Mouse (Mus musculus): ENCODE measurements around the gene Camk2d.

Camk2d gene

DNA sequence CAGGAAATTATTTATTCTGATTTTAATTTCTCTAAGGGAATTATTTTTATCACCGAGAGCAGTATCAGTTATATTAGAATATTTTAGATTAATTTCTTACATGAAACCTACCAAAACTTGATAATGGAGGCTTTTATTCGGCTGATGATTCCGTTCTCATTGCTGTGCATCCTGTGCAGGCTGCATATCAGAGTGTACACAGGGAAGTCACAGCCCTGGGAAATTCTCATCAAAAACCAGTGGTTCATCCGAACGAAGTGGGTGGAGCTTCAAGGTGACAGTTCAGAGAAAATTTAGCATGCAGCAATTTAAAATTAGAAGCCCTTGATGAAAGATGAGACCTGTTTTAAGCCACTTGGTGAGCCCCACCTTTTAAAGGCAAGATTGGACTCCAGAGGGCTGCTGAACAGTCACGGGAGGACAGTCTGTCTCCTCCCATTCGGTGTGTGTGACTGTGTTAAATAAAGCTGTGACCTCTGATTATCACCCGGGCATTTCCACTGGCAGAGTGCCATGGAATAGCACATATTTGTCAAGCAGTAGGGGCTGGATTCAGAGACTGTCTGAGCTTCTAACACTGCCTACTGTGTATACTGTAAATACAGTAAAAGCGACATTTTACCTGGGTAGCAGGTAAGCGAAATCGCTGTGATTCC is 150.2 kb downstream of the Camk2d start:
- DNase-seq (ENCODE audit: low read depth, low spot score), result no peak

DNA sequence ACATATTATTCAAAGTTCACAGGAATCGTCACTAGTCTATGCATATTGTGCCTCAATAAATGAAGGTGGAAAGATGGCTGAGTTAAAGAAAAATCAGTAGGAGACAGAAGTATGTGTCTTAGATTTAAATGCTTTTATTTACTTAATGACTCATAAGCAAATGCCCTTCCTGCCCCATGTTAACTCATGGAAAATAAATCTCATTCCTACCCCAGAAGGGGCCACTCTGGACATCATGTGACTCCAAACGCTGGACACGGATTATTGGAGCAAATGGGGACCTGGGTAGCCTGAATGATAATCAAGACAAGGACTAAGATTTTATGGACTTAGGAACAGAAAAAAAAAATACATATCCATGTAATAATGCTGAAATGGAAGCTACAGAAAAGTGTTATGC is 151.5 kb downstream of the Camk2d start:
- no peak for DNase-seq (ENCODE audit: low read depth, low spot score)

DNA sequence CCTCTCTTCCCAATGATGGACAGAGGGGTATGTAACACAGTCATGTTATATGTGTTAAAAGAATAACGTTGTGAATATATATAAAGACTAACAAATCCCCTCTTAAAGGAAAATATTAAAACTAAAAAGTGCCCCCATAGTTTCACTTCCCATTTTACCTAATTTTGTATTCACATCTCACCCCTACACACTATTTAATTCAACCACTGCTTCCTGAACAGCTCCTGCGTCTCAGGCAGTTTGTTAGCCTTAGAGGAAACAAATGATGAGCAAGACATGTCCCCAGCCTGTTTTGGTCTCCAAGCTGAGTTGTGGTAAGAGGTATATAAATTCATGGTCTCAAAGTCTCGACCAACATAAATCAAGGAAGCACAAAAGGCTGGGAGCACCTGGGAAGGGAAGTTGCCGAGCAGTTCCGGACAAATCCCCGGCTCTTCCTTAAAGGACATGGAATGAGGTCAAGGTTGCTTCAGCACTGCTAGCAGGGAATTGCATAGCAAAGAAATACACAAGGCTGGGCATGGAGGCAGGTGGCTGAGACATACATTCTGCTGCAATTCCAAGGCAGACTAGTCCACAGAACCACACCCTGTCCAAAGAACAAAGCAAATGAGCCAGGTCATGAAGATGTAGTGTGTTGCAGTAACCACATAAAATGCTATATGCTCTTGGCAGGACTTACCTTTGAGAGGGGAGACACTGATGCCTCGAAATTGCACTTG is 155.4 kb downstream of the Camk2d start:
- DNase-seq (ENCODE audit: low read depth, low spot score), result no peak

DNA sequence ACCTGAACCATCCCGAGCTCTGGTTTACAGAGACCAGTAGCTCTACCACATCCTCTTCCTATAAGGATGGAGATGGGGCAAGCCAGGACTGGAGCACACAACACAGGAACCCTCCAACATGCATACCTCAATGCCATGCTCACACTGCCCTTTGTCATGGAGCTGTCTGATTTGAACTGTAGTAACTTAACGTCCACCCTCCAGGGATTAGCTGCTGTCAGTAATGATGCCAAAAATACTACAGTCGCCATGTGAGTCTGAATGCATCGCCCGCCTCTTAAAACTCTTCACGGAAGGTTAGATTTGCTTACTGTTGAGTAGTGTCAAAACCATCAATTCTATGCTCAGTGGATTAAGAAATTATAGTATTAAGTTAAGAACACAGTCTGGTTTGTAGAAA is 156.9 kb downstream of the Camk2d start:
- no peak for DNase-seq (ENCODE audit: low read depth, low spot score)

DNA sequence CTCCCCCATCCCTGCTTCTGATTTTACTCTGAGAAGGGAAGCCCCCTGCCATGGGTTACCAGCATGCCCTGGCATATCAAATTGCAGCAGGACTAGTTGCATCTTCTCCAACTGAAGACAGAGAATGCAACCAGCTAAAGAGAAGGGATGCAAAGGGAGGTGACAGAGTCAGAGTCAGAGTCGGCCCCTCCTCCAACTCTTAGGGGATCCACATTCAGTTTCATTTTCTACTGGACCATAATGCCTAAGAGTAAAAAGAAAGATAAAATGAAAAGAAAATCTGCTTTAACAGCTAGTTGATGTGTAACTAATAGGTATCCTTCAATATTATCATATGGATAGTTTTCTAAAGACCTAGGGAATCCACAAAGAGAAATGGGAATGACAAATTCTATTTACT is 162.3 kb downstream of the Camk2d start:
- no peak for DNase-seq (ENCODE audit: low read depth, low spot score)

DNA sequence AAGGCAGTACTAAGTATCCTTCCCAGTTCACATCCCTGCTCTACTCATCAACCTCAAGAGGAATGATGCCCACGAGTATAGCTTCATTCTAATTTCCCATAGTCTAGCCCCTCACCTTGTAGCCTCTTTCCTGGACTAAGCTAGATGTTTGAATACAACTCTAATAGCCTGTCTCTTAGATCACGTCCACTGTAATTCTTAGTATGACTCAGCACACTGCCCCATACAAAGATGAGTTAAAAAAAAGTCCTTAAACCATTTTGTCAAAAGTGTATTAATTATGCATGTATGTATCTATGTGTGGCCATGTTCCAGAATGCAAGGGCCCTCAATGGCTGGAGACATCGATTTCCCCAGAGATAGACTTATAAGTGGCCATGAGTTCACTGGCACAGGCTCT is 164.5 kb downstream of the Camk2d start:
- DNase-seq (ENCODE audit: low read depth, low spot score), result no peak

DNA sequence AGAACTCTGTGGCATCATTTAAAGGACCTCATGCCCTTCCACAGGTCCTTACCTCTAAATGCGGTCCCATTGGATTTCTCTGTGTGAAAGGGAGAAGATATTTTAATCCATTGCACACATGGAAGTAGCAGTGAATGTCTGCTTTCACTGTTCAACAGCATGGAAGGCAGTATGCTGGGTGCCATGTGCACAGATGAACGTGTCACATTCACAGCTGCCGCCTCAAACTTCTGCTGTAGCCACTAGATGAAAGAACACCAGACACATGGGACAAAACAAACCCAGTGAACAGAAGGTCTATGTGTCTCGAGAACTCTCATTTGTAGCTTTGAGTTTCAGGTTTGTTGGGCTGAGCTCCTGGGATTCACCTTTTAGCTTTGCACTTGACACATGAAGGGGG is 168.6 kb downstream of the Camk2d start:
- no peak for DNase-seq (ENCODE audit: low read depth, low spot score)

DNA sequence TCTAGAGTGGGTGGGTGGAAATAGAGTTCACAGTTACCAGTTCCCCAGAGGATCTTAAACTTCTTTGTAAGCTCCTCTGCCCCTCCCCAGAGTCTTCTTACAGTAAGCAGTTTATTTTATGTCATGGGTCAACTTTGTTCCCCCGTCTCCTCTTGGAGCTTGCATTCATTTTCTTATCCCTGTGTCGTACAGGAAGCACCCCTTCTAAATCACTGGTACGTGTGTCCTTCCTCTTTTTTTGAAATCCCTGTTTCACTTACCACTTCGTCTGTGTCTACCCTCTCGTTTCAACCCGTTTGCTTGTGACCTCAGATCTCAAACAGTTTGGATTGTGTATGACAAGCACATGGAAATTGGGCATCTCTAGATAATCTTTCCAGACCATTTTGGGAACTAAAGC is 174.0 kb downstream of the Camk2d start:
- no peak for DNase-seq (ENCODE audit: low read depth, low spot score)

DNA sequence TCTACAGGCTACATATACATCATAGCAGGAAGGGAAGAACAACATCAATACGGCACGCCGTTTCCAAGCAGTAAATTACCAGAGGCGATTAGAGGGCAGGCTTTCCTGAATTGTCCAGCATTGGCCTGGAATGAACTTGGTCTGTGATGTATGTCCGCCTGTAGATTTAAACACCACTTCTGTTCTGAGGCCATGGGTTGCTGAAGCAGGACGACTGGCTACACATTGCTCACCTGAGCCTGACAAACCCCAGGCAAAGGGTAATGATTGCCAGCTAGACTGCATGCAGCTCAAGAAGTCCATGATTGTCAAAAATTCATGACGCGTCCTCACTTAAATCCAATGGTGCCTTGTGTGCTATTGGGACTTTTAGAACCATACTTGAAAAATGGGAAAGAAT is 174.9 kb downstream of the Camk2d start:
- DNase-seq (ENCODE audit: low read depth, low spot score), result no peak

DNA sequence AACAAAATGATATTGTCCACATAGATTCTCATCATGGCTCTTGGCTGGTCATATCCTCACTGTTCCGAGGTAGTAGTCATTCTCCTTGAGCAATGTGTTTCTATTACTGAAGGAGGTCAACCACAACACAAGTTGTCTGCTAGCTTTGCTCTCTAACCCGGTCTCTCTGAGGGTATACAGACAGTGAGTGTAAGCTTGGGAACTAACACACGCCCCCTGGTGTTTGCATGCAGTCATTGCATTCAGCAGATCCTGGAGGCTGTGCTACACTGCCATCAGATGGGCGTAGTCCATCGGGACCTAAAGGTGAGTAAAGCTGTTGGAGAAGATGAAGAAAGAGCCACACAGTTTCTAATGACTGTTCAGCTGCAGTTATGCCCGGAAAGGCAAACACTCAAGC is 175.4 kb downstream of the Camk2d start:
- DNase-seq (ENCODE audit: low read depth, low spot score), result peak; percentile 85

DNA sequence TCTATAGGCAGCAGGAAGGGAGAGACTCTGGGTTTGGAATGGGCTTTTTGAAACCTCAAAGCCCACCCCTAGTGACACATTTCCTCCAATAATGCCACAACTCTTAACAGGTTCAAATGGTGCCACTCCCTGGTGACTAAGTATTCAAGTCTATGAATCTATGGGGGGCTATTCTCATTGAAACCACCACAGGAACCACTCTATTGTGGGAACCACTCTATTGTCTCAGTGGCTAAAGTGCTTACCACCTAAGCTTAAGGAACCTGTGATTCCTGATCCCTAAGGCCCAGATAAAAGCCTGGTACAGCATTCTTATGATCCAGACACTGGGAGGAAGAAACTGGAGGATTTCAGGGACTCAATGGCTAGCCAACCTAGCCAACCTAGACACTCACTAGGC is 179.9 kb downstream of the Camk2d start:
- DNase-seq (ENCODE audit: low read depth, low spot score), result peak; percentile 55

DNA sequence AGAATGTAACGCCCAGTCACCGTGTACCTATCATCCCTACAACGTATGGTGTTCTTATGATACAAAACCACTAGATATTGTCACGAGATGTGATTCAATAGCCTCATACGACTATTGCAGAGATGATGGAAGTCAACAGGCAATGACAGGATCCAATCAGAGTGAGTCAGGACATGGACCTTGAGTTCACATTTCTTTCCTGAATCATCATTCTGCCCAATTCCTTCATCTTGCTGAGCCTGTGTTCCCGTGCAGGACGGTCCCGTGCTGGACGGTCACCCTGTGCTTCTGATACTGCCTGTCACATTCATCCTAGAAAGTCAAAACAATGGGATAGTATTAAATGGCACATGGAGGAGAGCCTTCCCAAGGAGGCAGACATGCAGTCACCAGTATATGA is 181.0 kb downstream of the Camk2d start:
- no peak for DNase-seq (ENCODE audit: low read depth, low spot score)

DNA sequence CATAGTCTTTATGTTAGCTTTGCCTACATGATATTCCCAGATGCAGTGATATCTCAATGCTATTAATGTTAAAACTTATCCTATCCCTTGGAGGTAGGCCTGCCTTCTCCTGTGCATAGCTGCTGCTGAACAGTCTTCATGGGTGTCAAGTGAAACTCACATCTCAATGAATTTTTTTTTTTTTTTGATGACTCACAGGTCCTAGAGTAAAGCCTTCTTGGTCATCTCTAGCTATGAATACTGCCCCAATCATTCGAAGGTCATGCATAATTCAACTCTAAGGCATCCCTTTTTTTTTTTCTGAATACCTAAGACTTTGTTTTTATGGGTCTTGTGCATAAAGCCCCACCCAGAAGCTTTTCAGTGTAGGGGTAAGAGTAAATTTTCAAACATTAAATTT is 181.8 kb downstream of the Camk2d start:
- no peak for DNase-seq (ENCODE audit: low read depth, low spot score)

DNA sequence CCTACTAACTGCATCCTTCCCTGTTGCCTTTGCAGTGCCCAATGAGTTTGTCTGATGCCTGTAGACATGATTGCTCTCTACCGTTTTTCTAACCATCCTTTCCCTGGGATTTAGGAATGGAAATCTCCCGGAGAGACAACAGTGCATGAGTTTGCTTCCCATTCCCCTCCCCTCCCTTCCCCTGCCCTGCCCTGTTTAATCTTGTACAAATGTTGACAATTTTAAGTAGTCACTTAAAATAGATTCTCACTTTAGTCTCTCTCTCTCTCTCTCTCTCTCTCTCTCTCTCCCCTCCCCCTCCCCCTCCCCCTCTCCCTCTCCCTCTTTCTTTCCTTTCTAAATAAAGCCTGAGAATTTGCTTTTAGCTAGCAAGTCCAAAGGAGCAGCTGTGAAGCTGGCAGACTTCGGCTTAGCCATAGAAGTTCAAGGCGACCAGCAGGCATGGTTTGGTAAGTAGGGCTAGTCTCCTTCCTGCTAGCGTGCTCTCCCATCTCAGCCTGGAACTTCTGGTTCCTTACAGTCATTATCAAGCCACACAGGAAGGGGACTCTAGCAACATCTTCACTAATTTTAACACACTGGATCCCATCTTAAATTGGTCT is 184.0 kb downstream of the Camk2d start:
- DNase-seq (ENCODE audit: low read depth, low spot score), result no peak

DNA sequence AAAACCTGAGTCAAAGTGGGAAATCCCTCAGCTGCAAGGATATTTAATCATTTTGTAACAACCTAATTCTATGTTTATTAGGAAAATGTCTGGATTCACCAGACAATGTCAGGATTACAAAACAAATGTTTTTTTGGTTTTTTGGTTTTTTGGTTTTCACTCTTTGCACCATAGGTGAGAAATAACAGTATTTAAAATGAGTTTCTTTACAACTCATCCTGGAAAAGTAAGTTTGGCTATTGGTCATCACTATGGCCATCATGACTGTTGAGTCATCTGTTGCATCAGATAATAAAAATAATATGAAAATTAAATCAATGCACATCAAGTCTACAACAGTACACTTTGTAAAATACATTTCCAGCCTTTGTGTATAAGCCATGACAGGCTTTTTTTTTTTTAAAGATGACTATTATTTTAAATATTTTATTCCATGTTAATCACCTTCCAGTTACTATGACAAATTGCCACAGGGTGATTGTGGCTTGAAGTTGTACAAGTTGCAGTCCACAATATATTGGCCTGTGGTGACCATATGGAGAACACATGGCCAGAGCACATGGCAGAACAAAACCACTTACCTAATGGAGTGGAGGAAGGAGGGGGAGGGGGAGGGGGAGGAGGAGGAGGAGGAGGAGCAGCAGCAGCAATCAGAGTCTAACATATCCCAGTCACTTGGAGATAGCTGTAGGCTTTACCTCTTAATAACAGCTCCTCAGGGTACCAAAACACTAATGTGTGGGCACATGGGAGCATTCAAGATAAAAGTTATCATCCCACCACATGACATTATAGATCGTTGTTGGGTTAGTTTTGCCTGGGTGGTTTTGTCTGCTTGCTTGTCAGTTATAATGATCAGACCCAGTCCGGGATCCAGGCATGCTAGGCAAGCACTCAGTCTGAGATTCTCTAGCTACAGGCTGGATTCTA is 197.2 kb downstream of the Camk2d start:
- no peak for DNase-seq (ENCODE audit: low read depth, low spot score)

DNA sequence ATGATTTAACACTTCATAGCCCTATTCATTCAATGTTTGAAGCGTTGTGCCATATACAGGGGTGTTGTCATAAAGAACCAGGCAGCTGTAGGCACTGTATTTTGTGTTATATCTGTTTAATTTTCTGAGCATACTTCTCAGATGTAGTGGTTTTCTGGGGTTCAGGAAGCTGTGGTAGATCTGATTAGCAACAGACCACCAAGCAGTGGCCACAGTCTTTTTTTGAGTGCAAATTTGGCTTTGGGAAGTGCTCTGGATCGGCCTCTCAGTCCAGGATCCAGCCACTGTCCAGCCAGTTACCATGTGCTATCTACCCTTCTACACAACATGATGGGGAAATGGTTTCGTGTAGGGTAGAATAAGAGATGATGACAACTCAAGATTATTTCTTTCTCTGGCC is 199.8 kb downstream of the Camk2d start:
- DNase-seq (ENCODE audit: low read depth, low spot score), result no peak

DNA sequence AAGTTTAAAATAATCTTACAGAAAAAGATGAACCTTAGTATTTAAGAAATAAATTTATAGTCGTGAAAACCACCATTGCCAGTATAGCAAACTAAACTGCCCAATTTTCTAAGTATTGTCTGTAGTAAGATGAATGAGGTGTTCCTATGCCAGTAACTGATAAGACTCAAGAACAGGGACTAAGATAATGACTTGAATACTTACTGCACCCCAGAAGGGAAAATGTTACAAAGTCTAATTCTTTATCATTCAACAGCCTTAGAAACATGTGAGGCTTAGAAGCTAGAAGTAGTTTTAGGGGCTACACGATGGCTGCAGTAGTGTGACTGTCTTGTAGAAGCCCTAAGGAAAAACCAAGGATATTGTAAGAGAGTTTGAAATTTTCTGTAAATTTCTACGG is 200.9 kb downstream of the Camk2d start:
- no peak for DNase-seq (ENCODE audit: low read depth, low spot score)

DNA sequence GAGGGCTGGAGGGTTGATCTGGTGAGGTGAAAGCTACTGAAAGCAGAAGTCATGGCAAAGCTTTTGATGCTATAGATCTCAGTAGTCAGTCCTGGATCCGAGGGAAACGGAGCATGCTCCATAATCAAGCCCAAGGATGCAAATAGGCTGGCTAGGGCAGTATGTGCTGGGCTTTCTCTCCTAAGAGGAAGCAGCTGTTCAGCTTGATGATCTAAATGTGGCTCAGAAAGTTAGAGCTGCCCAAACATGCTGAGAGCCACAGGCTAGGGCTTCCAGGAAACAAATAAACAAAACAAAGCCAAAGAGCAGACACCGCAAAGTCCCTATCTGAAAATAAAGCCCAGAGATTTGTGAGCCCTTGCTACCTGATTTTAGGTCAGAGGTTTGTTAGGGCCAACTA is 201.7 kb downstream of the Camk2d start:
- DNase-seq (ENCODE audit: low read depth, low spot score), result no peak

DNA sequence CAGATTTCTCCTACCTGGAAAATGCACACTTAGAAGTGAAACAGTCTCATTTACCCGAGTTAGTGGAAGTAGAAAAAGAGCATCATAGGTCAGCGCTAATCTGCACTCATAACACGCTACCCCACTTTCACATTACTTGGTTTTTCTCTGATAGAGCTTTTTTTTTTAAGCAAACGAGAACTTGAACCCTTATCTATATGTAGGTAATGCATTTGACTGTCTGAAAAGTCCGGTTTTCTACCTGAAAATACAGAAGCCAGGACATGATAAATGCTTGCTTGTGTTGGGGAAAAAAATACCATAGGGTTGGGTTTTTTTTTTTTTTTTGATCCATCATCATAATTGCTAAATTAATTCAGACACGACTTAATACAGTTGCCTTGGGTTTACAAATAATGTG is 206.9 kb downstream of the Camk2d start:
- no peak for DNase-seq (ENCODE audit: low read depth, low spot score)

DNA sequence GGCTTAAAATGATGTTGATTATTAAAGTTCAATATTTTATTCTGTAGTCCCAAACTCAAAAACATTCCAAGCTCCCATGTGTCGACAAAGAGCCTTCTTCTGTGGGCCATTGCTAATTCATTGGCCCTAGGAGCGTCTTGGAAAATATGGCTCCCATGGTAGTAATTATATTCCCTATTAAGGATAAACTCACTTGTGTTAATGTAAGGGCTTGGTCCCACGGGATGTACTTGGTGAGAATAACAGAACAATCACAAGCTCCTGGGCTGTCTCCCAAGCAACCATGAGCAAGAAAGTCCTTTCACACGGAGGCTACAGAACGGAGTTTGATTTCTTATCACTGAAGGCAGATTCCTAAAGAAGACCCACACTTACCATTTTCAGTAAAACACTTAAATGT is 208.9 kb downstream of the Camk2d start:
- no peak for DNase-seq (ENCODE audit: low read depth, low spot score)

DNA sequence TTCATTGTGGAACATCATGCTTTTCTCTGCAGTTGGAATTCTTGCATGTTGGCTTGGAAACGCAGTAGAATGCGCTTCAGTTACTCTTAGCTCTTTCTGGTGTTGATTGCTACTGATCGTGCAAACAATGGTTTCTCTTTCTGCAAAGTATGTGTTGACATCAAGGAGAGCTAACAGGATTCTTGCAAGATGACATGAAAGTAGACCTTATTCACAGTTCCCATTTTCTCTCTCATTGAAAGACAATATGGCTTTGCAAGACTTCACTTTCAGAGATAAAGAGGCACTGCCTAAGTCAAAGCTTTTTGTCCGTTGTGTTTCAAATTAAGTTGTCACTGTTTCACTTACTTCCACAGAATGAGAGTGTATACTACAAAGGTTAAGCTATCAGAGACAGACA is 210.0 kb downstream of the Camk2d start:
- no peak for DNase-seq (ENCODE audit: low read depth, low spot score)

DNA sequence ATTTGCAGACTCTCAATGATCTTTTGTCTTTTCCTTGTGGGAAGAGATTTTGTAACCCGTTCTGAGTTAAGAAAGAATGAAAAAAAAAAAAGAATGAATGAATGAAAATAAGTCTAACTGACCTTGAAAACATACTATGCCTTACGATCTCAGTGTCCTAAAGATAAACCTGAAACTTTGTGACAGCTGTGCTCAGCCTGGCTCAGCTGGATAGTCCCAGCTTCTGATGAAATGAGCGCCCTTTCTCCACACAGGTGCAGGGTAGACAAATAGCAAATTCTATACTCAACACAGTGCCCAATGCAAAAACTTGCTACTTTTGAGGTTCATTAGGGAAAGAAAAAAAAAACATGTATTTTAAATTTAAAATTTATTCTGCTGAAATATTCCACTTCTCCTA is 213.8 kb downstream of the Camk2d start:
- no peak for DNase-seq (ENCODE audit: low read depth, low spot score)

Measured in ES-CJ7 (cell line).